Mouse (Mus musculus) gastrocnemius, postnatal 4 days (tissue): Measurements from ENCODE around the gene Gm20388. TPM values are rescaled to one million over a fixed set of nuclear protein-coding genes. Genes with fewer than 3 reads are reported as not detected.
"Not testable (repeated sequence)": the region's sequence is repeated elsewhere in the genome, so short reads cannot be mapped to it uniquely, and the experiment has no call there.

Experiments
- DNase-seq, 2 experiments: peaks; one replicate each; pipeline ENCODE4 v3.0.0; 2021 to 2022; ENCODE audit warnings: low spot score in 2 of 2, mixed read lengths in 2 of 2
- total RNA-seq, 2 experiments: library from RNA; stranded (reverse); gene quantifications; 2 replicates each; pipeline ENCODE4 v1.2.3; 2021

Gm20388 gene
- total RNA-seq, 2 experiments from 2014 or later, result 12.8 to 22.8 TPM

GRCm38 (mm10) chr8:120705163-120705562, 794.5 kb downstream of the Gm20388 start:
- DNase-seq, result no peak

DNA sequence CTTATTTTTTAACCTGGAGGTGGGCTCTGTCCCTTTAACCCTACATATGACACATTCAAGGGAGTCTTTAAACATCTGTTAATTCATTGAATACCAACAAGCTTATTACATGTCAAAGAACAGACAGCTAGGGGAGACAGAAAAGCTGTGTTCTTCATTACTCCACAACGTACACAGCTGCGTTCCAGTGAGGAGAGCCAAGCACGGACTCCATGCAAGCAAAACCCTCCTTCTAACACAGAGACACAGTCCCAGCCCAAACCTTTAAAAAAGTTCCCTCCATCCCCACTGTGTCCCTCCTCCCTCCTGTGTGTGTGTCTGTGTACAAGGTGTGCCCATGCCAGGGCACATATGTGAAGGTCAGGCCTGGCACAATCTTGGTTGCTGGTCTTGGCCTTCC, 795.6 kb downstream of the Gm20388 start:
- no peak for DNase-seq

DNA sequence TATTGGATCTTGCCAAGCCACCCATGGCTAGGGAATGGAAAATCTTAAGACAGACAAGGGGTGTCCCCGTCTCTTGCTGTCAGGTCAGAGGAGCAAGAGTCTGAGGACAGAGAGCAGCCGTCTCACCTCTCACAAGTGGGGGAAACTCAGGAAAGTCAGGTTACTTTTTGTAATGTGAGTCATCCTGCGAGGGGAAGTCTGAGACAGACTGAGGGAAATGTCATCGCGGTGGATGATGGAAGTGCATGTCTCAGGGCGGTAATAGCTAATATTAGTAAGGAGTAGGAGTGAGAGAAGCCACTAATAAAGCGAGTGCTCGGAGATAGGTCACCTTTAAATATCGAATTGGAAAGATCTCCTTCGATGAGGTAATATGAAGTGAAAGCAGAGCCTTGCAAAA, 798.5 kb downstream of the Gm20388 start:
- DNase-seq, result no peak

DNA sequence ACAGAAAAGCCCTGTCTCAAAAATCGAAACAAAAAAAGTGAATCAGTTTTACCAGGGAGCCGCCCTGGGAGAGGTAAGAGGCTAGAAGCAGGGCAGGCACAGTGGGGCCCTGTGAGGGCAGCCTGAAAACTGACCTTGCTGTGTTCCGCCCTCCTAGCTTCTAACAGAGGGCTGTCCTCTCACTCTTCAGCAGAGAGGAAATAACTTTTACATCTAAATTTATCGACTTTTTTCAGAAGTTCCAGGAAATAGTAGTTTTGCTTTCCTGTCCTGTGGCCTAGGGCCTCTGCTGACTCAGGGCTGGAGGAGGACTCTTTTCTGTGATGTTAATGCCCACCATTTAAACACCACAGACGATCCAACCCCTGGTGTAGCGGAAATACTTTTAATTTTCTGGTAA, 804.6 kb downstream of the Gm20388 start:
- DNase-seq, result no peak

DNA sequence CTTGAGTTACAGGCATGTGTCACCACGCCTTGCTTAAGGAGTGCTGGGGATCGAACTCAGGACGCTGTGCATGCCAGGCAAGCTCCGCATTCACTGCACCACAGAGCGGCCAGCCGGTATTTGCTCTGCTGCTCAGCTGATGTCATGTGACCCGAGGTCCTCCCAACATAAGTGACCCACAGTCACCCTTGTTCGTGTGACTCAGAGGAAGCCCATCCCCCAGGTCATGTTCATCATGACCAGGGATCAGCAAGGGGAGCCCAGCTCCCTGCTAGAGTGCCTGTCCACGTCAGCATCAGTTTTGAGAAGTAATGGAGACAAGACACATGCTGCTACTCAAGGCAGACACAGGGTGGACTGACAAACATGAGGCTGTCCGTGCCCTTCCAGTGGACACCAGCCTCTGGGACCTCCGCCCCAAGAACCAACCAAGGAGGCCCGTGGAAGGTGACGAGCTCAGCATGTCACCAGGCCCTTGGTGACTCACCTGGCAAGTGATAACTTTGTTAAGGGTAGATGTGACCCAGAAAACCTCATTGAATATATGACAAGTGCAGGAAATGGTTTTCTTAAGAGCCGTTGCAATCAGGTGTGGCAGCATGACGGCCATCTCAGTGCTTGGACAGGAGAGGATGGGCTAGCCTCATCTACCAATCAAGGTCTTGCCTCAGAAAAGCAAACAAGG, 805.5 kb downstream of the Gm20388 start:
- no peak for DNase-seq

DNA sequence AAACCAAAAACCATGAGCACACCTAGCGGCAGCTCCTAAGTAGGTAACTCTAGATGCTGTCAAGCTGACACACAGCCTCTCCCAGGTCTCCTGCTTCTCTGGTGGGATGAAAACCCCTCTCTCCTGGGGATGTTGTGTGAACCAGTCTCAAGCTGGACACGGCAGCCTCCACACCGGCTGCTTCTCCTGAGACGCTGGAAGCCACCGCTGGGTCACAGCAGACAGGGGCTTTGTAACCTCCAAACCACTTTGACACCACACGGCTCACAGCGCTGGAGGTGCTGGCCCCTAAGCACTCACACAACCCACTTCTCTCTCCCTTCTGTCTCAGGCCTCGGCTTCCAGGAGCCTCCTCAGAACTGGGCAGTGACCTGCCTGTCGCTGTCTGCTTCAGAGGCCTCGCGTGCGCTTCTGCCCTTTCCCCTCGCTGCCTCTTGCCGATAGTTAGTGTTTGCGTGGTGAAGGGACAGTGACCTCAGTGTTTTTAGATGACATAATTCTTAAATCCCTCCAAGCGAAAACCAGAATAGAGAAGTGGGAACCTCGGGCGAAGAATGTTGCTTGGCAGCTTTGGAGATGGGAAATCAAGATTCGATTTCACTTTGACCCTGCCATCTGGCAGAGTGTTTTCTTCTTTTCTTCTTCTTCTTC, 809.1 kb downstream of the Gm20388 start:
- DNase-seq, result no peak

DNA sequence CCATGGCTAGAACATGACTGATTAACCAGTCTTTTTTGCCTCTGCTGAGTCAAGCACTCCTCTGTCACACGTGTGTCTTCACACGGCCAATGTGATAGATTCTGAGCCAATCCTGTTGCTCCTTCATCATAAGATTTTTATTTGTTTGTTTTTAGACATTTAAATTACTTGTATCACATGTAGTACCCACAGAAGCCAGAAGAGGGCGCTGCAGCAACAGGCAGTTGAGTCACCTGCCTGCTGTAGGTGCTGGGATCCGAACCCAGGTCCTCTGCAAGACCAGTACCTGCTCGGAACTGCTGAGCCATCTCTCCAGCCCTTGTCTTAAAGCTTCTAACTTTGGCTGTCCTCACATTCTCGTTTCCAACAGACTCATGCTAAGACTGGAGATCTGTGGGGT, 812.4 kb downstream of the Gm20388 start:
- DNase-seq, result no peak

DNA sequence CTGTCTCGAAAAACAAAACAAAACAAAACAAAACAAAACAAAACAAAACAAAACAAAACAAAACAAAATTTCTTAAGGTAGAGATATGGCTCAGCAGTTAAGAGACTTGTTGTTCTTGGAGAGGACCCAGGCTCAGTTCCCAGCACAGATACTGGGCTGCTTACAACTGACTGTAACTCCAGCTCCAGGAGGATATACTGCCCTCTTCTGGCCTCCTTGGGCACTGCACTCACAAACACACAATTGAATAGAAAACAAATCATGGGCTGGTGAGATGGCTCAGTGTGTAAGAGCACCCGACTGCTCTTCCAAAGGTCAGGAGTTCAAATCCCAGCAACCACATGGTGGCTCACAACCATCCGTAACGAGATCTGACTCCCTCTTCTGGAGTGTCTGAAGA, 813.5 kb downstream of the Gm20388 start:
- not testable (repeated sequence) for DNase-seq

DNA sequence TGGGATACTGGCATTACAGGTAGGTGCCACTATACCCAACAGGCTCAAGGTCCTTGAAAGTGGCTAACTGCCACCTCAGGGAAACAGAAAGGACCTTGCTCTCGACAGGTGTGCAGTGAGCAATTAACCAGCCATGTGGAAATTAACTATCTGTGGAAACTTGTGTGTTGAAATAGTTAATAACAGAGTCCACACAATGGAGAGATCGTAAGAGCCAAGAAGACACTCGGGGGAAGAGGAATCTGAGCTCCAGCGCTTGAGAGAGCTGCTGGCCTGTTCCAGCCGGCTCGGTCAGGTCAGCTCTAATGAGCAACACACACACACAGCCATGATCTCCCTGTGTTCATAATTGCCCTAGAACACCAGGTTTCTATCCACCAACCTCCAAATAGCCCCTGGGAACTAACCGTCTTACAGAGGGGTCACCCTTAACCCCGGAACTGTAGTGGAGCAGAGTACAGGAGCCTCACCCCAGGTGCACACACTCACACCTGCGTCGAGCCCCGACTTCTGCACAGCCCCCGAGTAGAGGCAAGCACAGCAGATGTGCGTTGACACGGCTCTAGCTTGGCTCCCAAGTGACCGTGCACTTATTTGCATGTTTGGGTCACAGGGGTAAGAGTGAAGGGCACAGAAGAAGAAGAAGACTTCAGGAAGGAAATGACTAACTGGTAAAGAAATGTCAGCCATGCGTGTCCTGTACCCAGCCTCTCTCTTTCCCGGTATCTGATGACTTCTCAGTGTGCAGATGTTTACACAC, 814.4 kb downstream of the Gm20388 start:
- no peak for DNase-seq

DNA sequence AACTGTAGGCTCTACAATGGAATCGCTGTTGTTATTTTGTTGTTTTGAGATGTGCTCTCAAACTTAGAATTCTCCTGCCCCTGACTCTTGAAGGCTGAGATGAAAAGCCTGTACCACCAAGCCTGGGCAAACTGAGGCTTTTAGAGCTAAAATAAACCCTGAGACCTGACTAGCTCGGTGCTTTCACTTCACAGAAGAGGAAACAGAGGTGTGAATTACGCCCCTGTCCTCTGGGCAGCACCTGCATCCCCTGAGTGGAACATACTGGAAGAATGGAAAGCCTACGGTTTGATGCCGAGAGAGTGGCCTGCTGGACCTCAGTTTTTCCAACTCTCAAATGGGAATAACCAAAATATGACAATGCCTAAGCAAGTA, 814.9 kb downstream of the Gm20388 start:
- DNase-seq, result no peak

- DNase-seq, result no peak
Observed at GRCm38 (mm10) chr8:120726051-120726450, 815.4 kb downstream of the Gm20388 start.

DNA sequence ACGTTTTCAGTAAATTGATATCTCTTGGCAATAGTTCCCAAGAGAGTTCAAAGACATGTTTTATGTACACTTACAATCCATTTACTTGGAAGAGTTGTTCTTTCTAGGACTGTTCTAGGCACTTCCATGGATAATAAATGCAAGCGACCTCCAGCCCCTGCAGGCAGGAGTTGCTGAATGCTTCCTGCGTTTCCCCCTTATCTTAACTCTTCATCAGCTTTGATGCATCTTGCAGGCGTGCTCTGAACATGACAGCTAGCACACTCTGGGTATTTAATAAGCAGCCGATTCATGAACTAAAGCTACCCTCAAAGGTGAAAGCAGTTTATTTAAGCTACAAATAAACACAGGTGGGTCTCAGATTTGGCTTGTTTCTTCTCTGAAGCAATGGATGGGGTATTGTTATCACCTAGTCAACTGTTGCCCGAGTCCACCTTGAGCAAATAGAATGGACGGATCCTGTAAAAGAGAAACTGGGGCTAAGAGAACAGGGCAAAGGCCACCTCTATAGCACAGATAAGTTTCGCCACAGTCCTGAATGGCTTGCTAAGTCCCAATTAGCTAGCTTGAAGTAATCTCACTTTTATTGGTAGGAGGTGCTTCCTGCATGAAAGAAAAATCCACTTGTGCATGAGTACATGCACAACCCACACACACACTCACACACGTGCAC, 818.0 kb downstream of the Gm20388 start:
- no peak for DNase-seq

DNA sequence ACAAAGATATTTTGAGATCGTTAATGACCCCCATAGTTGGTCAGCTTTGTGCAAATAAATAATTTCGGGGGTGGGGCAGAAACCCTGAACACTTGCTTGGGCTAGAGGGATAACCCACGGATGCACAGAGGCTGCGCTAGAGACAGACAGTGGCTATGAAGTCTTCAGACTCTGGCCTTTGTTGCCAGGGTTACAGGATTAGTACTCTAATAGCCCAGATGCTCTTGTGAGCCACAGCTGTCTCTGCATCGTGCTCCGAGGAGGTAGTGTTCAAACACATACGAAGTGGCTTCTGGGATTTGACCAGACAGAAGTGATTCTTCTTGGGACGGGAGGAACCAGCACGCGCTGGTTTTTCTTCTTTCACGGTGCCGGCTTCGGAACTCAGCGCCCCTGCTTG, 820.9 kb downstream of the Gm20388 start:
- peak in 1 of 2 experiments; percentile 6 for DNase-seq

GRCm38 (mm10) chr8:120732068-120732467, 821.4 kb downstream of the Gm20388 start:
- DNase-seq, result peak in 1 of 2 experiments; percentile 7

DNA sequence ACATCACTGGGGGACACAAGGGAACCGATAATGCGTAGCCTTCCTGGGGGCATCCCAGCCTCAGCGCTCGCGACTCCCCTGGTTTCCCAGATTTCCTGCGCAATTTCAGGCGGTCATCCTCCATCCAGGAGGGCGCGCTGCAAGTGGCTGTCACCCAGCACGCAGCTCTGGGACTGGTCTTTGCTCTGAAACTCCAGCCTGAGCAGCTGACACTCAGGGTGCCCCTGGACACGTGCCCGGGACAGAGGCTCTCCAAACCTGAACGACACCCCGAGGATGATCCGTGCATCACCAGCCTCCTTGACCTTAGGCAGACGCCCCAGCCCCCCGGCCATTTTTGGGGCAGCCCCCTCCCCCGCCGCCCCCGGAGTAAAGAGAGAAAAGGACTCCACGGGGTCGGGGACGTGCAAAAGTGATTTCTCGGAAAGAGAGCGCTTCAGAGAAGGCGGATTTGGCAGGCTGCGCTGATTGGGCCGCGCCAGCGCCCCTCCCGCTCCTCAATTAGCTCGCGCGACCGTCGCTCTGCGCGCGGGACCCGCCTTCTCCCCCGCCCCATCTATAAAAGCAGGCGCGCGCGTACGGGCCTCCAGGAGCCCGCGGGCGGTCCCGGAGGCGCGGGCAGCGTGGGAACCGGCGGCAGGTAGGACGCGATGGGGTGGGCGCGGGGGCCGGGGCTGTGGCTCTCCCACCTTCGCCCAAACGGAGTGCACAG, 825.3 kb downstream of the Gm20388 start, which contains the start of gene Irf8:
Gene Irf8, plus strand, starts transcription at position 589 of the 712 bp plus-strand sequence.
- DNase-seq, result peak; percentile 81 to 86

GRCm38 (mm10) chr8:120736486-120736885, 825.8 kb downstream of the Gm20388 start:
- peak in 1 of 2 experiments; percentile 49 for DNase-seq

DNA sequence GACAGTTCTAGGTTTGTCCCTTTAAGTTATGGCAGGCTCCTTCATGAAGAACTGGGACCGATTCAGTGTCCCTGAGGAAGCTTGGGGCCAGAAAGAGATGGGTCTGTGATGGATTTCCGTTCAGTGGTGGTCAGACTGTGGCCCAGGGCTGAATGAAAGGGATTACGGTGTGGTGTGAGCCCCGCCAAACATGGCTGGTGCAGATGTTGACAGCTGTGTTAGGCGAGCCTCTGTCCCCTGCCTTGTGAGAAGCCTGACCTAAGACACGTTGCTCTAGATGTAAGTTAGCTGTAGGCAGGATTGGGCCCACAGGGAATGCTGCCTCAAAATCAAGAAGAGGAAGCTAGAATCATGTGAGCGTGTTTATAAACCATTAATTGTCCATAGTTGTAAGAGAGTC, 826.5 kb downstream of the Gm20388 start:
- no peak for DNase-seq

GRCm38 (mm10) chr8:120738771-120739170, 828.1 kb downstream of the Gm20388 start:
- DNase-seq, result no peak

DNA sequence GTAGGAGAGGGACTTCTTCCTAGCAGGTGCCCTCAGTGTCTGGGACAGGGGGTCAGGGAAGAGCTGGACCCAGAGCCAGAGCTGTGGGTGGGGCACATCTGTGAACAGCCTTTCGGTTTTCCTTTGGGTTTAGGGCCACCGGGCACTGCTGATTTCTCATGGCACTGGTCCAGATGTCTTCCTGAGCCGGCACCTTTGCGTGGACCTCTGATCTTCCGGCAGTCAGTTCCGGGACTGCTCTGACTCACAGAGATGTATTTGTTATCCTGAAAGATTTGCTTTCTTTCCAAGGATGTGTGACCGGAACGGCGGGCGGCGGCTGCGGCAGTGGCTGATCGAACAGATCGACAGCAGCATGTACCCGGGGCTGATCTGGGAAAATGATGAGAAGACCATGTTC, 828.9 kb downstream of the Gm20388 start:
- no peak for DNase-seq

DNA sequence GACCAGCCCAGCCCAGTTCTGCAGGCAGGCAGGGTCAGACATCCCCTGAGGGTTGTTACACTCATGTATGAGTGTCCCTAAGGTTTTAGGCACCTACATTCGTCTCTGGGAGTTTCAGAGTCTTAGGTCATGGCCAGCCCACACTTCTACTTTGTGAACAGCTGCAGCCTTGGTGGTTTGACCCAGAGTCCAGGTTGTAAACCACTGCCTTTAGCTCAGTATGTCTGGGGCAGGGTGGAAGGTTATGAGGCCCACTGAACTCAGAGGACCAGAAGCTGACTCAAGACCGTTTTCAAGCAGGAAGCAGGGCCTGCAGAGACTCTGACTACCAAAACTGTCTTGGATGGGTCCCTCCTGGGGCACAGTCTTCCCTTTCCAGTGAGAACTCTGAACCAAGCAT, 829.9 kb downstream of the Gm20388 start:
- DNase-seq, result no peak

DNA sequence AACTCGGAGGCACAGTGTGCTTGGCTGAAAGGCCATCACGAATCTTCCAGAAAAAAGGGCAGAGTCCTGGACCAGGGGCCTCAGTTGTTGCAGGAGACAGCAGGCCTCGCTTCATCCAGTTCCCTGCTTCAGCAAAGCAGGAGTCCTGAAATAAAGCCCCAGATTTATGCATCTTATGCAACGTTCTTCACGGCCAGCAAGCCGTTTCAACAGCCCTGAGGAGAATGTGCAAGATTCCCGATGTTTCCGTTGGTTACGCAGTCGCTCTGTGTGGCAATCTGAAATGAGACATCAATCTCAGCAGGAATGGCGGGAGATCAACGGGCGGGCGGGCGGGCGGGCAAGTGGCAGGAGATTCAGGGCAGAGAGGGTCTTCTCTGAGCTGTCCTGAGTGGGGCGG, 830.4 kb downstream of the Gm20388 start:
- no peak for DNase-seq
